Mouse (Mus musculus) forebrain, embryonic 14.5 days (tissue): ENCODE measurements around the gene Ldb3. TPM values are rescaled to one million over a fixed set of nuclear protein-coding genes. Genes with fewer than 3 reads are reported as not detected.

Source experiments
- ATAC-seq: fragments of 200-750 bp; cut with Nextera tagmentation; 2 replicates; pipeline ENCODE4 v1.8.0; 2017; ENCODE audit warnings: mild to moderate bottlenecking, moderate library complexity
- DNase-seq: peaks from one replicate; pipeline ENCODE4 v3.0.0-alpha.2; 2015; ENCODE audit warnings: low spot score
- H3K27ac ChIP-seq: fragments of 300-500 bp; sonication (generic); 2 replicates; pipeline ENCODE4 v1.5.1; 2014; ENCODE audit warnings: low read depth, mild to moderate bottlenecking, control low read depth, low read length, moderate library complexity
- H3K27me3 ChIP-seq: fragments of 300-500 bp; sonication (generic); replicated peaks from 2 replicates; pipeline ENCODE4 v1.6.1; 2014; ENCODE audit warnings: low read length, control low read depth, mixed read lengths; ENCODE audit not compliant: control insufficient read depth, insufficient read depth
- H3K36me3 ChIP-seq: fragments of 300-500 bp; sonication (generic); 2 replicates; pipeline ENCODE4 v1.6.1; 2014; ENCODE audit warnings: low read length, control low read depth; ENCODE audit not compliant: control insufficient read depth, insufficient read depth
- H3K4me1 ChIP-seq: fragments of 300-500 bp; sonication (generic); 2 replicates; pipeline ENCODE4 v1.6.1; 2014; ENCODE audit warnings: antibody characterized with exemption, low read length, control low read depth; ENCODE audit not compliant: control insufficient read depth, insufficient read depth
- H3K4me2 ChIP-seq: fragments of 300-500 bp; sonication (generic); 2 replicates; pipeline ENCODE4 v1.6.1; 2014; ENCODE audit warnings: mild to moderate bottlenecking, control low read depth, low read length
- H3K4me3 ChIP-seq: fragments of 300-500 bp; sonication (generic); 2 replicates; pipeline ENCODE4 v1.5.1; 2014; ENCODE audit warnings: low read depth, low read length, control low read depth
- H3K9ac ChIP-seq: fragments of 300-500 bp; sonication (generic); 2 replicates; pipeline ENCODE4 v1.6.1; 2014; ENCODE audit warnings: mild to moderate bottlenecking, low read length, control low read depth, moderate library complexity
- H3K9me3 ChIP-seq: fragments of 300-500 bp; sonication (generic); replicated peaks from 2 replicates; pipeline ENCODE4 v1.6.1; 2016; ENCODE audit warnings: low read length, control low read depth, mixed read lengths; ENCODE audit not compliant: control insufficient read depth
- WGBS: fragments of 180-500 bp; shearing (Covaris S2); extraction: QIAGEN DNeasy Blood & Tissue Kit; methylation state at CpG from one replicate; pipeline ENCODE4 v1.1.7; 2014; 5-methylcytosine and 5-hydroxymethylcytosine counted together
- polyA plus RNA-seq: library from polyadenylated mRNA; unstranded; fragments of >200 nt; fragmentation: Nextera tagmentation; extraction: Ambion mirVana; gene quantifications from 2 replicates; pipeline ENCODE4 v1.2.1, GENCODE M21; 2014

Ldb3 gene
- polyA plus RNA-seq, 1 experiment from 2014 or later = 0.63 TPM

DNA sequence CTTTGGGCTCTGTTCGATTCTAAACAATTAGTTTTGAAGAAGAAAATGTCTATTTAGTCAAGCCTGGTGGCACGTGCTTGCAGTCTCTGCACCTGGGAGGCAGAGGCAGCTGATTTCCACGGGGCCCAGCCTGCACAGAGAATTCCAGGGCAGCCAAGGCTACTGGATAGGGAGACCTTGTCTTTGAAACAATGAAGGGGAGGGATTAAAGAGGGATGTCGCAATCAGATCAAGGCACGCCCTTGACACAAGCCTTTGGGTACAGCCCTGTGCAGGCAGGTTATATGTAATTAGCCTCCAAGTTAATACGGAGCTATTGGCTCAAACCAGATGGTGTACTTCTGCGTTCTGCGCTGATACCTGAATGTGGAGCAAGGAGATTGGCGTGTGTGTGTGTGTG is 30.3 kb upstream of the Ldb3 start:
- no peaks in the 10 kb centered on the region for H3K4me1 ChIP-seq
- DNase-seq (no peak), ATAC-seq (no peak)
- no peaks in the 10 kb centered on the region for H3K9me3 ChIP-seq
- peaks cover 5% of the 10 kb centered on the region for H3K27me3 ChIP-seq
- H3K4me2 ChIP-seq = no peak overlapping the region
- H3K36me3 ChIP-seq = no peaks in the 10 kb centered on the region
- H3K9ac ChIP-seq = no peak overlapping the region
- no peak overlapping the region for H3K4me3 ChIP-seq
- no peak overlapping the region for H3K27ac ChIP-seq
- WGBS = 33% methylated on average over 9 of the region's 9 CpGs

DNA sequence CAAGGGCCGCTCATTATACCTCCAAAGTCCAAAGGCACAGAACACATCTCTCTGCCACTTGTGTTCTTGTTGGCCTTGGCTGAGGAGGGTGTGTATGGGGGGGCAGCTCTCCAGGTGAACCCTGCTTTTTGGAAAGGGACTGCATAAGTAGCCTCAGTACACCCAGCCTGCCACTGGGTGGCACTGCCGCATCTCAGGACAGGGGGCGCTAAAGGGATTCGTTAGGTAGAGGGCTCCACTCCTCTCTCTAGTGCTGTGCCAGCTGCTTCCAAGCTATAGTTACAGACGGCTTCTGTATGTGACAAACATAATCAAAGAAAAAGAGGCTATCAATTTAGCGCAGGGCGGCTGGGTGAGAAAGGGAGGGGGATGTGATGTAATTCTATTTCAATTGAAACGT is 28.3 kb upstream of the Ldb3 start:
- Histone ChIP-seq H3K4me2 (no peak overlapping the region), H3K4me3 (no peak overlapping the region), H3K9me3 (no peaks in the 10 kb centered on the region), H3K36me3 (no peaks in the 10 kb centered on the region), H3K9ac (no peak overlapping the region), H3K27ac (no peak overlapping the region), H3K4me1 (no peaks in the 10 kb centered on the region), H3K27me3 (peaks cover 5% of the 10 kb centered on the region)
- ATAC-seq (peak; percentile 91), DNase-seq (peak; percentile 94)
- under 1% methylated on average over 8 of the region's 8 CpGs for WGBS

DNA sequence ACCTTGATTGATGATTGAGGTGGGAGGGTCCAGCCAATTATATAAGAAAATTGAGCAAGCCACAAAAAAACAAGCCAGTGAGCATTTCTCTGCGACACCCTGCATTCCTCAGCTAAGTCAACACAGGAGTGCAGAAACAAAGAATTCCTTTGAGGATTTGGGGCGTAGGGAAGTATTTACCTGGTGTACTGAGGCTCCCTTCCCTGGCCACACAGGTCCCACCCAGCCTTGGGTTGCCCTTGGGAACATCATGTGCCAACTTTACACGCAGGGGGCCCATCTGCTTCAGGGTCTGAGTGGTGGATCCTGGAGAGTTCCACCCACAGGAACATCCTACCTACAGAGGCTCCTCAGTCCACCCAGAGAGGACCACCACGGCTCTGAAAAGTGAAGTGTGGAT is 27.1 kb upstream of the Ldb3 start:
- H3K27me3 ChIP-seq = peaks cover 5% of the 10 kb centered on the region
- no peaks in the 10 kb centered on the region for H3K36me3 ChIP-seq
- no peaks in the 10 kb centered on the region for H3K9me3 ChIP-seq
- WGBS = 46% methylated on average over 4 of the region's 4 CpGs
- no peak overlapping the region for H3K4me3 ChIP-seq
- H3K4me1 ChIP-seq = no peaks in the 10 kb centered on the region
- no peak overlapping the region for H3K4me2 ChIP-seq
- H3K9ac ChIP-seq = no peak overlapping the region
- H3K27ac ChIP-seq = no peak overlapping the region
- ATAC-seq (no peak), DNase-seq (no peak)

DNA sequence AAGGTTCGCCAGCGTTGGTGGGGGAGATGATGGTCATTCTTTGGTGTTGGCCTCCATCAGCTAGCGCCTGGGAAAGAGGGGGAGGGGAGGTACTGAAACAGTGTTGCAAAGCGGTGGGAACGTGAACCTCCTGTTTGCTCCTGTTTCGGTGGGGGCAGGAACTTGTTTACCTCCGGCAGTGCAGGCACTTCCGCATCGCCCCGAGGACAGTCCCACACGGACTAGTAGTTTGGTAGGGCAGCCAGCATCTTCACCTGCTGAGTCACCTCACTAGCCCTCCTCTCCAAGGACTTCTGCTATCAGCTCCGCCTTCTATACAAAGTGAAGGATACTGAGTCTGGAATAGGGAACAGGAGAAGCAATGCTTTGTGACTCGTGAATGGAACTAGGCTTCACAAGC is 26.6 kb upstream of the Ldb3 start:
- WGBS = 2% methylated on average over 13 of the region's 13 CpGs
- peaks cover 5% of the 10 kb centered on the region for H3K27me3 ChIP-seq
- DNase-seq (no peak), ATAC-seq (no peak)
- H3K27ac ChIP-seq = no peak overlapping the region
- H3K4me3 ChIP-seq = peak overlapping the region; percentile 1; the same call in 1 of the 2 replicates
- no peaks in the 10 kb centered on the region for H3K36me3 ChIP-seq
- no peaks in the 10 kb centered on the region for H3K9me3 ChIP-seq
- no peak overlapping the region for H3K9ac ChIP-seq
- H3K4me2 ChIP-seq = peak overlapping the region; percentile 37
- no peaks in the 10 kb centered on the region for H3K4me1 ChIP-seq

DNA sequence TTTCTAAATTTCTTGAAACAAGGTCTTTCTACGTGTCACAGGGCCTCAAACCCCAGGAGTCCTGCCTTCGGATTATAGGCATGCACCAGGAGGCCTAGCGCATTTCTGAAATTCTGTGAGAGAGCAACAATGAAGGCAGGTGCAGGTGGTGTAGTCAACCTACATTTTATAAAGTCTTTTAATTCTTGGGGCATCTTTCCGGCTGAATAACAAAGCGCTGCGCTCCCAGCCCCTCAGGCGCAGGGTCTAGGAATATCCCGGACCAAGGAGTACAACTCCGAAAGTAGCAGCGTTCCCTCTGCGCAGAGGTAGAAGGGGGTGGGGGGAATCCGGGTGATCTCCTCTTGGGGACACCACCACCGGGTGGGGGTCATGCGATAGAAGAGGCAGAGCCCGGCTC is 26.1 kb upstream of the Ldb3 start:
- H3K9ac ChIP-seq = no peak overlapping the region
- peak overlapping the region; percentile 37 for H3K4me2 ChIP-seq
- DNase-seq (no peak), ATAC-seq (no peak)
- H3K27ac ChIP-seq = no peak overlapping the region
- peaks cover 5% of the 10 kb centered on the region for H3K27me3 ChIP-seq
- WGBS = 7% methylated on average over 15 of the region's 15 CpGs
- H3K4me3 ChIP-seq = 0 out of 2 replicates have a peak overlapping the region, but pooled peaks have one; percentile 1
- H3K4me1 ChIP-seq = no peaks in the 10 kb centered on the region
- H3K36me3 ChIP-seq = no peaks in the 10 kb centered on the region
- H3K9me3 ChIP-seq = no peaks in the 10 kb centered on the region

DNA sequence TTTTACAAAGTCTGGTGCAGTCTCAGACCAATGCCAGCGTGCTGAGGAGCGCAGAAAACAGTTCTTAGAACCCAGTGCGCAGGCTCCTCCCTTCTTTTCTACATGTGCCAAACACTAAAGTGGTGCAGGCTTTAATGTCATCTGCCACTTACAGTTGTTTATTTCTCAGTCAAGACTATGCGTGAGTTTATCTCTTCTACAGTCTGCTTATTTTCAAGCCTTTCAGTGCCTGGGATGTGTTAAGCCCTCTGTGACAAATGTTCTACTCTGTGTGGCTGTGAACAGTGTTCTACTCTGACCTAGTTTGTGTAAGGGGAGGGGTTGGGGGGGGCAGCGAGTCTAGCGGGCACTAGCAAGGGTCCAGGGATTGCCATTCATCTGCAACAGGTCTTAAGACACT is 25.0 kb upstream of the Ldb3 start:
- no peak overlapping the region for H3K4me3 ChIP-seq
- no peak for DNase-seq
- no peak overlapping the region for H3K4me2 ChIP-seq
- ATAC-seq = no peak
- H3K27me3 ChIP-seq = peaks cover 5% of the 10 kb centered on the region
- WGBS = 65% methylated on average over 6 of the region's 6 CpGs
- no peak overlapping the region for H3K9ac ChIP-seq
- no peaks in the 10 kb centered on the region for H3K4me1 ChIP-seq
- no peak overlapping the region for H3K27ac ChIP-seq
- H3K36me3 ChIP-seq = no peaks in the 10 kb centered on the region
- H3K9me3 ChIP-seq = no peaks in the 10 kb centered on the region

DNA sequence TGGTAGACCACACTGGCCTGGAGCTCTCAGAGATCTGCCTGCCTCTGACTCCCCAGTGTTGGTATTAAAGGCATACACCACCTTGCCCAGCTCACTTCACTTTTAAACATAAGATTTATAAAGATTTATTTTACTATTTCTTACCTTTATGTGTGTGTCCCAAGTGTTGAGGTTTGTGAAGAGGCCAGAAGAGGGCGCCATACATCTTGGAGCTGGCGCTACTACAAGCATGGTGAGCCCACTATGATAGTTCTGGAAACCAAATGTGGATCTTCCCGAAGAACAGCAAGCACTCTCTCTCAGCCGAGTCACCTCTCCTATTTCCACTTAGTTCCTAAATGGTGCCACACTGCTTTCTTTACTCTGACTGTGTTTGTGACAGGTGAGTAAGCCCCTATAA is 23.7 kb upstream of the Ldb3 start:
- Histone ChIP-seq H3K9ac (no peak overlapping the region), H3K27ac (no peak overlapping the region), H3K4me1 (no peaks in the 10 kb centered on the region), H3K4me3 (no peak overlapping the region), H3K4me2 (no peak overlapping the region), H3K27me3 (peaks cover 5% of the 10 kb centered on the region; the same call in 1 of the 2 replicates), H3K9me3 (no peaks in the 10 kb centered on the region), H3K36me3 (no peaks in the 10 kb centered on the region)
- WGBS = 43% methylated on average over 4 of the region's 4 CpGs
- DNase-seq (no peak), ATAC-seq (no peak)

DNA sequence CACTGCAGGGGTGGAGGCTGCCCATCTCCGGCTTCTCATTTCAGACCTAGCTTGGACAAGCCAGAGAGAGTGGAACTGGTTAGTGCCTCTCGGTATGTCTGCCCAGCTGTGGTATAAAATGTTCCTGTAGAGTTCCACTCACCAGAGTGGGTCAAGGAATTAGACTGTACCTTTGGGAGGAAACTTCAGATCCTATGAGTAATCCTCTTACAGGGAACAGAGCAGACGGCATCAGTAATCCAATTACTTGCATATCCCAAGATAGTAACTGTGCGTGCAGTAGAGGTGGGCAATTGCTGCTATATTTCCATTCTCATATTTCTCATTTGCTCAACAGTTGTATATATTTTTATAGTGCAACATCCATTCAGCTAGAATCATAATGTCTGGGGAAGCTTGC is 23.1 kb upstream of the Ldb3 start:
- H3K9ac ChIP-seq = no peak overlapping the region
- H3K4me1 ChIP-seq = no peaks in the 10 kb centered on the region
- no peaks in the 10 kb centered on the region for H3K9me3 ChIP-seq
- H3K4me2 ChIP-seq = no peak overlapping the region
- H3K36me3 ChIP-seq = no peaks in the 10 kb centered on the region
- WGBS = 82% methylated on average over 4 of the region's 4 CpGs
- H3K27me3 ChIP-seq = peaks cover 5% of the 10 kb centered on the region; the same call in 1 of the 2 replicates
- H3K27ac ChIP-seq = no peak overlapping the region
- H3K4me3 ChIP-seq = no peak overlapping the region
- no peak for ATAC-seq
- no peak for DNase-seq

DNA sequence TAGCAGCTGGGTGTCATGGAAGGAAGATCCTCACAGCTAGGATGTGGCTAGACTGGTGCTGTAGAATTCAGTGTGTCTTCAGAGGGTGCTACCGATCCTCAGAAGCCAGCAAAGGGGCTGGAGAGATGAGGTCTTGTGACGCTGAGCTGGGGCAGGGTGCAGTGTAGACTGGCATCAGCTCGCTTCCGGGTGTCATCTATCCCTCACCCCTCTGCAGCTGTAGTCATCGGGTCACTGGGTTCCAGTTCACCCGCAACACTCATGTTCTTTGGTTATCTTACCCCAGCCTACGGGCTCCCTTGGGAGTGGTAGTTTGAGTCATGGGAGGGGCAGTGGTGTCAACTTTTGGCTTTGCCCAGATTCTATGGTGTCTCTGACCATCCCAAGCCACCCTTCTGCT is 13.4 kb upstream of the Ldb3 start:
- Histone ChIP-seq H3K9ac (no peak overlapping the region), H3K9me3 (no peaks in the 10 kb centered on the region), H3K4me2 (no peak overlapping the region), H3K27ac (no peak overlapping the region), H3K36me3 (no peaks in the 10 kb centered on the region), H3K4me1 (no peaks in the 10 kb centered on the region), H3K4me3 (no peak overlapping the region), H3K27me3 (no peaks in the 10 kb centered on the region)
- WGBS = 94% methylated on average over 7 of the region's 7 CpGs
- ATAC-seq (no peak), DNase-seq (no peak)
